ENCODE assay signal across 1 mouse cellular context in genomic region chr6:38357603-38358252, GRCm38 (mm10).
TF ChIP-seq lines count a peak whose summit lies in the region.

No protein-coding gene starts in this region.

TF ChIP-seq in MEL, 35 proteins besides CTCF, POLR2A, EP300 and RAD21 (continued from another document):
- TF ChIP-seq MAZ (IDR thresholded peaks at IDR 0.05; ENCODE audit: low read depth, low read length) (0 out of 2 replicates have a peak, but pooled peaks have one; percentile 8), SIN3A (IDR thresholded peaks at IDR 0.05; ENCODE audit: low read length) (peak; percentile 56; the same call in 1 of the 2 replicates), RCOR1 (IDR thresholded peaks at IDR 0.05; ENCODE audit: low read depth, low read length) (no peak), ETS1 (IDR thresholded peaks at IDR 0.05; ENCODE audit: low read depth, low read length) (no peak; the same call in 1 of the 2 replicates), MAFK (IDR thresholded peaks at IDR 0.05; ENCODE audit: borderline replicate concordance, low read depth, low read length) (no peak), ZNF384 (IDR thresholded peaks at IDR 0.05; ENCODE audit: low read depth, low read length) (peak; percentile 36; the same call in 1 of the 2 replicates), MYC (IDR thresholded peaks at IDR 0.05; ENCODE audit: low read depth, low read length) (no peak), ZKSCAN1 (IDR thresholded peaks at IDR 0.05; ENCODE audit: low read depth, low read length) (no peak), GATA1 (IDR thresholded peaks at IDR 0.05; ENCODE audit: low read depth, low read length) (peak; percentile 83), MYB (IDR thresholded peaks at IDR 0.05; ENCODE audit: low read depth, low read length) (no peak), CHD1 (IDR thresholded peaks at IDR 0.05; ENCODE audit: low read depth, low read length) (no peak), CHD2 (IDR thresholded peaks at IDR 0.05; ENCODE audit: low read length) (no peak), E2F4 (IDR thresholded peaks at IDR 0.05; ENCODE audit: borderline replicate concordance, low read depth, low read length) (no peak)
